Mouse (Mus musculus): ENCODE measurements at regions not wholly inside any gene's neighbourhood (a gene's known extent, or its start where the extent isn't known, plus 50 kb on each side); places are given as distances from the start of the nearest gene placed in this dataset.

- TF ChIP-seq CTCF (IDR thresholded peaks at IDR 0.05): no peak
- TF ChIP-seq EP300 (IDR thresholded peaks at IDR 0.05): no peak
Measured at GRCm38 (mm10) chr12:12172087-12172823, 89.7 kb upstream of the Fam49a start.
